In the genomic region with DNA sequence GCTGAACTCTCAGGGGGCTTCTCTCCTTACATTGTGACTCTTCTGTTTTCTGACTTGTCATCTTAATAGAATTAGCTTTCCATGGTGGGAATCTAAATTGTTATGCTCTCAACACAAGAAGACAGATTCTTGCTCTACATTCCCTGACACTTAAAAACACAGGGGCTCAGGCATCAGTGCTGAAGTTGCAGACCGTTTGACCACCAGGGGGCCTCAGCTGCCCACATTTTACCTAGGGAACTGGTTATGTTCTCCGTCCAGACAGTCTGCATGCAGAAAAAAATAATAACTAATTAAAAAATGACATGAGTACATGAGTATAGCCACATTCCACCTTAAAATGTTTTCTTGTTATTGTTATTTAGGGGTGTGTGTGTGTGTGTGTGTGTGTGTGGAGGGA, we compare ENCODE assay signal across 9 mouse cellular contexts. TPM values are rescaled to one million over a fixed set of nuclear protein-coding genes. Genes with fewer than 3 reads are reported as not detected.
DNase-seq lines count a peak whose midpoint lies in the region; ATAC-seq and TF ChIP-seq lines count a peak whose summit lies in the region.
"Had no signal": no experiment of that assay in that cellular context is flagged by ENCODE, and none has a peak within 500 bp of the region (broad histone marks: within the 10 kb centered on the region; RNA-seq: fewer than 3 reads in every experiment).

No protein-coding gene starts in this region.

- no peak for TF ChIP-seq POLR2A in cerebellum, adult 2 months (IDR thresholded peaks at IDR 0.05; ENCODE audit: borderline replicate concordance, insufficient read depth, low read length)

- no peak for ATAC-seq in forebrain, postnatal 0 days
- no peak for ATAC-seq in forebrain, embryonic 12.5 days (ENCODE audit: low FRiP score)
- ATAC-seq in G1E (ENCODE audit: extremely low read depth, insufficient number of reproducible peaks, low FRiP score, poor library complexity, severe bottlenecking): no peak
- ATAC-seq in stomach, embryonic 16.5 days (ENCODE audit: insufficient read depth, low FRiP score): peak; percentile 44; the same call in 1 of the 2 replicates

- H3K9me3 ChIP-seq in forebrain, postnatal 0 days (ENCODE audit: low read length): no peaks in the 10 kb centered on the region
- H3K9me3 ChIP-seq in forebrain, embryonic 12.5 days: no peaks in the 10 kb centered on the region
- H3K9me3 ChIP-seq in G1E (replicated peaks): no peaks in the 10 kb centered on the region
- no peaks in the 10 kb centered on the region for H3K9me3 ChIP-seq in stomach, embryonic 16.5 days (replicated peaks; ENCODE audit: control insufficient read depth, low read length)

- WGBS in forebrain, postnatal 0 days: 9% methylated on average over 2 of the region's 2 CpGs
- WGBS in forebrain, embryonic 12.5 days: 17% methylated on average over 2 of the region's 2 CpGs
- 8% methylated on average over 2 of the region's 2 CpGs for WGBS in cerebellum, adult 2 months
- WGBS in stomach, embryonic 16.5 days: 12% methylated on average over 2 of the region's 2 CpGs

- H3K4me1 ChIP-seq in forebrain, postnatal 0 days (ENCODE audit: insufficient read depth): no peaks in the 10 kb centered on the region
- peaks cover 9% of the 10 kb centered on the region; the same call in 1 of the 2 replicates for H3K4me1 ChIP-seq in forebrain, embryonic 12.5 days
- peaks cover 35% of the 10 kb centered on the region for H3K4me1 ChIP-seq in G1E (ENCODE audit: insufficient read depth, low read depth, low read length)
- H3K4me1 ChIP-seq in cerebellum, adult 2 months (ENCODE audit: control insufficient read depth, insufficient read depth, low read length): no peaks in the 10 kb centered on the region
- H3K4me1 ChIP-seq in stomach, embryonic 16.5 days (ENCODE audit: control insufficient read depth, insufficient read depth, low read length): 0 out of 2 replicates have a peak, but pooled peaks cover 5% of the 10 kb centered on the region

- H3K27me3 ChIP-seq in forebrain, postnatal 0 days (ENCODE audit: insufficient read depth, low read length): no peaks in the 10 kb centered on the region
- H3K27me3 ChIP-seq in forebrain, embryonic 12.5 days: no peaks in the 10 kb centered on the region
- no peaks in the 10 kb centered on the region for H3K27me3 ChIP-seq in G1E (ENCODE audit: insufficient read depth, low read length)
- H3K27me3 ChIP-seq in cerebellum, adult 2 months (ENCODE audit: control insufficient read depth, insufficient read depth, low read length): no peaks in the 10 kb centered on the region
- no peaks in the 10 kb centered on the region for H3K27me3 ChIP-seq in stomach, embryonic 16.5 days (ENCODE audit: control insufficient read depth, insufficient read depth, low read length)

- H3K4me2 ChIP-seq in forebrain, postnatal 0 days (ENCODE audit: low read depth): no peak overlapping the region
- no peak overlapping the region for H3K4me2 ChIP-seq in forebrain, embryonic 12.5 days
- no peak overlapping the region for H3K4me2 ChIP-seq in stomach, embryonic 16.5 days (ENCODE audit: low read depth, low read length)

- no peak overlapping the region for H3K27ac ChIP-seq in forebrain, postnatal 0 days (ENCODE audit: low read depth, low read length)
- H3K27ac ChIP-seq in forebrain, embryonic 12.5 days: no peak overlapping the region
- H3K27ac ChIP-seq in cerebellum, adult 2 months (ENCODE audit: insufficient read depth, low read length): no peak overlapping the region
- no peak overlapping the region for H3K27ac ChIP-seq in stomach, embryonic 16.5 days (ENCODE audit: low read length)
- H3K27ac ChIP-seq: macrophage had no signal

- H3K36me3 ChIP-seq in forebrain, postnatal 0 days (ENCODE audit: insufficient read depth): peaks cover 44% of the 10 kb centered on the region
- H3K36me3 ChIP-seq in forebrain, embryonic 12.5 days (replicated peaks): peaks cover 92% of the 10 kb centered on the region
- H3K36me3 ChIP-seq in G1E (replicated peaks): peaks cover 99% of the 10 kb centered on the region
- H3K36me3 ChIP-seq in stomach, embryonic 16.5 days (ENCODE audit: control insufficient read depth, insufficient read depth, low read length): peaks cover 16% of the 10 kb centered on the region

- peak; percentile 88 for TF ChIP-seq CTCF in forebrain, postnatal 0 days (IDR thresholded peaks at IDR 0.05; ENCODE audit: low read depth)
- peak; percentile 64 for TF ChIP-seq CTCF in G1E (IDR thresholded peaks at IDR 0.05; ENCODE audit: low read depth, low read length)
- TF ChIP-seq CTCF in cerebellum, adult 2 months (IDR thresholded peaks at IDR 0.05; ENCODE audit: borderline replicate concordance, insufficient read depth, low read depth, low read length): peak; percentile 72

- peak; percentile 84 for DNase-seq in forebrain, postnatal 0 days
- peak; percentile 35 for DNase-seq in G1E (ENCODE audit: low spot score)
- DNase-seq in cerebellum, adult 2 months: peak; percentile 42 to 64
- peak; percentile 84 for DNase-seq in gastrocnemius, postnatal 10 days
- peak; percentile 75 to 88 for DNase-seq in layer of hippocampus, postnatal 14 days (ENCODE audit: low spot score in 2 of 2)
- DNase-seq in mesoderm, embryonic 11.5 days (ENCODE audit: low read depth, low spot score): peak; percentile 70

- no peak overlapping the region for H3K9ac ChIP-seq in forebrain, postnatal 0 days
- H3K9ac ChIP-seq in forebrain, embryonic 12.5 days: no peak overlapping the region
- no peak overlapping the region for H3K9ac ChIP-seq in stomach, embryonic 16.5 days (ENCODE audit: low read length)

- H3K4me3 ChIP-seq in forebrain, postnatal 0 days (ENCODE audit: low read depth, low read length): no peak overlapping the region
- H3K4me3 ChIP-seq in forebrain, embryonic 12.5 days (replicated peaks): no peak overlapping the region
- no peak overlapping the region for H3K4me3 ChIP-seq in G1E (ENCODE audit: low read depth, low read length)
- H3K4me3 ChIP-seq in cerebellum, adult 2 months (replicated peaks; ENCODE audit: insufficient read depth, low read depth, low read length): no peak overlapping the region
- H3K4me3 ChIP-seq in stomach, embryonic 16.5 days (replicated peaks; ENCODE audit: low read length): no peak overlapping the region

RNA-seq across cellular contexts. Expression of a gene that starts 12.7 kb away (rescaled TPM):
- 0.38 and 1.2 TPM in 2 replicates for total RNA-seq in forebrain, postnatal 0 days (2014; rRNA removed)
- polyA plus RNA-seq in forebrain, postnatal 0 days (2015; fragmentation: Nextera tagmentation; extraction: Ambion mirVana): 0.23 and 0.65 TPM in 2 replicates
- 0.67 and 0.88 TPM in 2 replicates for polyA plus RNA-seq in forebrain, embryonic 12.5 days (2016; fragmentation: Nextera tagmentation; extraction: Ambion mirVana)
- total RNA-seq in G1E (2014; fragmentation: Nextera tagmentation): 1.4 and 2.0 TPM in 2 replicates
- 0.66 and 1.2 TPM in 2 replicates for total RNA-seq in G1E (2017)
- 0.37 and 0.51 TPM in 2 replicates for polyA plus RNA-seq in G1E (2012)
- polyA plus RNA-seq in cerebellum, adult 2 months (2012; rRNA removed): 1.1 and 1.3 TPM in 2 replicates
- under 1 TPM; 0.18 to 0.47 TPM for total RNA-seq in gastrocnemius, postnatal 10 days (2021)
- 1 to 10 TPM in 1 of 2 experiments, under 1 TPM in 1; 0.46 to 1.3 TPM for total RNA-seq in layer of hippocampus, postnatal 14 days (2021)
- 0.43 and 0.50 TPM in 2 replicates for polyA plus RNA-seq in stomach, embryonic 16.5 days (2015; fragmentation: Nextera tagmentation; extraction: Ambion mirVana)
- polyA plus RNA-seq: macrophage had no signal

RNA-seq across cellular contexts. Expression of a gene that starts 13.3 kb away (rescaled TPM):
- 175 and 198 TPM in 2 replicates for total RNA-seq in forebrain, postnatal 0 days (2014; rRNA removed)
- 152 and 184 TPM in 2 replicates for polyA plus RNA-seq in forebrain, postnatal 0 days (2015; fragmentation: Nextera tagmentation; extraction: Ambion mirVana)
- 217 and 221 TPM in 2 replicates for polyA plus RNA-seq in forebrain, embryonic 12.5 days (2016; fragmentation: Nextera tagmentation; extraction: Ambion mirVana)
- total RNA-seq in G1E (2014; fragmentation: Nextera tagmentation) (197 and 213 TPM in 2 replicates), G1E (2017) (156 and 189 TPM in 2 replicates)
- polyA plus RNA-seq in G1E (2012): 99.6 and 110 TPM in 2 replicates
- polyA plus RNA-seq in cerebellum, adult 2 months (2012; rRNA removed): 143 and 152 TPM in 2 replicates
- 100 to 1,000 TPM in 1 of 2 experiments, 10 to 100 TPM in 1; 97.2 to 114 TPM for total RNA-seq in gastrocnemius, postnatal 10 days (2021)
- 100 to 1,000 TPM; 132 to 133 TPM for total RNA-seq in layer of hippocampus, postnatal 14 days (2021)
- polyA plus RNA-seq in stomach, embryonic 16.5 days (2015; fragmentation: Nextera tagmentation; extraction: Ambion mirVana): 341 and 347 TPM in 2 replicates

RNA-seq across cellular contexts. Expression of a gene that starts 55.2 kb away (rescaled TPM):
- 1.5 and 1.7 TPM in 2 replicates for total RNA-seq in forebrain, postnatal 0 days (2014; rRNA removed)
- 0.74 and 2.8 TPM in 2 replicates for polyA plus RNA-seq in forebrain, postnatal 0 days (2015; fragmentation: Nextera tagmentation; extraction: Ambion mirVana)
- 1.00 and 2.2 TPM in 2 replicates for polyA plus RNA-seq in forebrain, embryonic 12.5 days (2016; fragmentation: Nextera tagmentation; extraction: Ambion mirVana)
- total RNA-seq in G1E (2014; fragmentation: Nextera tagmentation) (not detected in 2 replicates), G1E (2017) (0.76 TPM in 1 of 2 replicates, not detected in the other)
- not detected in 2 replicates for polyA plus RNA-seq in G1E (2012)
- 0.28 TPM in 1 of 2 replicates, not detected in the other for polyA plus RNA-seq in cerebellum, adult 2 months (2012; rRNA removed)
- not detected for total RNA-seq in gastrocnemius, postnatal 10 days (2021)
- not detected for total RNA-seq in layer of hippocampus, postnatal 14 days (2021)
- polyA plus RNA-seq in stomach, embryonic 16.5 days (2015; fragmentation: Nextera tagmentation; extraction: Ambion mirVana): 0.30 and 0.51 TPM in 2 replicates
- polyA plus RNA-seq: macrophage had no signal
